Mouse (Mus musculus): ENCODE results near the gene Rasgef1b. TPM values are rescaled to one million over a fixed set of nuclear protein-coding genes. Genes with fewer than 3 reads are reported as not detected.
A peak's percentile ranks its signal among the peaks of the same experiment; 100 is the strongest.

The Rasgef1b gene
- total RNA-seq, 2 experiments from 2014 or later = 43.0 to 47.7 TPM

- intact Hi-C loops (cut with DNase I) = no loop called here
- no peak for DNase-seq
Observed at GRCm38 (mm10) chr5:99382786-99383185, 346.1 kb downstream of the Rasgef1b start.

- intact Hi-C loops (cut with DNase I) = no loop called here
- no peak for DNase-seq
Observed at GRCm38 (mm10) chr5:99381639-99382038, 347.2 kb downstream of the Rasgef1b start.

- intact Hi-C loops (cut with DNase I) = no loop called here
Observed at GRCm38 (mm10) chr5:99380882-99381281, 348.0 kb downstream of the Rasgef1b start.

GRCm38 (mm10) chr5:99380166-99380565, 348.7 kb downstream of the Rasgef1b start:
- DNase-seq = no peak
- intact Hi-C loops (cut with DNase I) = no loop called here

More at GRCm38 (mm10) chr5:99380882-99381281, 348.0 kb downstream of the Rasgef1b start:
- no peak for DNase-seq

GRCm38 (mm10) chr5:99378437-99379226, 350.2 kb downstream of the Rasgef1b start:
- intact Hi-C loops (cut with DNase I) = no loop called here
- no peak for DNase-seq

- DNase-seq = no peak
- intact Hi-C loops (cut with DNase I) = no loop called here
Observed at GRCm38 (mm10) chr5:99375725-99376124, 353.1 kb downstream of the Rasgef1b start.

- DNase-seq = no peak
- intact Hi-C loops (cut with DNase I) = no loop called here
Observed at GRCm38 (mm10) chr5:99374460-99374859, 354.4 kb downstream of the Rasgef1b start.

GRCm38 (mm10) chr5:99373570-99374151, 355.2 kb downstream of the Rasgef1b start:
- intact Hi-C loops (cut with DNase I) = no loop called here
- DNase-seq = no peak

GRCm38 (mm10) chr5:99370636-99371035, 358.2 kb downstream of the Rasgef1b start:
- intact Hi-C loops (cut with DNase I) = no loop called here

GRCm38 (mm10) chr5:99369256-99369655, 359.6 kb downstream of the Rasgef1b start:
- DNase-seq = no peak
- intact Hi-C loops (cut with DNase I) = no loop called here

More at GRCm38 (mm10) chr5:99370636-99371035, 358.2 kb downstream of the Rasgef1b start:
- DNase-seq = no peak

GRCm38 (mm10) chr5:99368615-99369014, 360.2 kb downstream of the Rasgef1b start:
- no peak for DNase-seq
- intact Hi-C loops (cut with DNase I) = no loop called here

GRCm38 (mm10) chr5:99360531-99360930, 368.3 kb downstream of the Rasgef1b start:
- no peak for DNase-seq
- intact Hi-C loops (cut with DNase I) = no loop called here

GRCm38 (mm10) chr5:99359251-99359650, 369.6 kb downstream of the Rasgef1b start:
- DNase-seq = no peak
- intact Hi-C loops (cut with DNase I) = no loop called here

GRCm38 (mm10) chr5:99354640-99355132, 374.2 kb downstream of the Rasgef1b start:
- DNase-seq = no peak
- intact Hi-C loops (cut with DNase I) = no loop called here

GRCm38 (mm10) chr5:99350030-99350429, 378.8 kb downstream of the Rasgef1b start:
- DNase-seq = no peak
- intact Hi-C loops (cut with DNase I) = no loop called here

GRCm38 (mm10) chr5:99348257-99348849, 380.5 kb downstream of the Rasgef1b start:
- intact Hi-C loops (cut with DNase I) = no loop called here
- peak; percentile 93 for DNase-seq

GRCm38 (mm10) chr5:99342527-99342926, 386.3 kb downstream of the Rasgef1b start:
- no peak for DNase-seq
- intact Hi-C loops (cut with DNase I) = no loop called here

- intact Hi-C loops (cut with DNase I) = no loop called here
- DNase-seq = peak; percentile 7
Observed at GRCm38 (mm10) chr5:99340311-99340989, 388.4 kb downstream of the Rasgef1b start.

GRCm38 (mm10) chr5:99339790-99340189, 389.1 kb downstream of the Rasgef1b start:
- intact Hi-C loops (cut with DNase I) = no loop called here

GRCm38 (mm10) chr5:99338826-99339225, 390.0 kb downstream of the Rasgef1b start:
- no peak for DNase-seq
- intact Hi-C loops (cut with DNase I) = no loop called here

More at GRCm38 (mm10) chr5:99339790-99340189, 389.1 kb downstream of the Rasgef1b start:
- peak; percentile 9 for DNase-seq

GRCm38 (mm10) chr5:99336427-99336826, 392.4 kb downstream of the Rasgef1b start:
- intact Hi-C loops (cut with DNase I) = no loop called here
- no peak for DNase-seq
